ENCODE assay signal across 15 mouse cellular contexts in genomic region chr10:78722654-78723053, GRCm38 (mm10). TPM values are rescaled to one million over a fixed set of nuclear protein-coding genes. Genes with fewer than 3 reads are reported as not detected.
DNase-seq lines count a peak whose midpoint lies in the region.
"Had no signal": no experiment of that assay in that cellular context is flagged by ENCODE, and none has a peak within 500 bp of the region (broad histone marks: within the 10 kb centered on the region; RNA-seq: fewer than 3 reads in every experiment).

No protein-coding gene starts in this region.

- no peaks in the 10 kb centered on the region for H3K9me3 ChIP-seq in limb, embryonic 10.5 days (replicated peaks)
- H3K9me3 ChIP-seq: embryonic facial prominence, embryonic 13.5 days; heart, embryonic 15.5 days; intestine, embryonic 15.5 days; liver, embryonic 13.5 days had no signal

- no peak overlapping the region for H3K4me3 ChIP-seq in limb, embryonic 10.5 days
- H3K4me3 ChIP-seq: embryonic facial prominence, embryonic 13.5 days; heart, embryonic 15.5 days; intestine, embryonic 15.5 days; liver, embryonic 13.5 days had no signal

- H3K36me3 ChIP-seq in limb, embryonic 10.5 days, result no peaks in the 10 kb centered on the region
- H3K36me3 ChIP-seq: embryonic facial prominence, embryonic 13.5 days; heart, embryonic 15.5 days; intestine, embryonic 15.5 days; liver, embryonic 13.5 days had no signal

- WGBS in limb, embryonic 10.5 days, result 86% methylated on average over 2 of the region's 2 CpGs

- no peak overlapping the region for H3K27ac ChIP-seq in limb, embryonic 10.5 days
- H3K27ac ChIP-seq: embryonic facial prominence, embryonic 13.5 days; heart, embryonic 15.5 days; intestine, embryonic 15.5 days; liver, embryonic 13.5 days had no signal

- peaks cover 11% of the 10 kb centered on the region for H3K4me1 ChIP-seq in limb, embryonic 10.5 days
- H3K4me1 ChIP-seq: heart, embryonic 15.5 days; intestine, embryonic 15.5 days; liver, embryonic 13.5 days had no signal

- DNase-seq in cerebellum, postnatal 10 days, result peak; percentile 78 to 79
- no peak for DNase-seq in cerebellum, adult 9-11 months
- DNase-seq in left cerebral cortex, postnatal 14 days (ENCODE audit: low spot score in 2 of 2), result peak; percentile 51 to 74
- DNase-seq in left cerebral cortex, postnatal 36 days (ENCODE audit: low spot score in 2 of 2), result no peak
- DNase-seq in brain, embryonic 18.5 days (ENCODE audit: low read depth, low spot score), result peak; percentile 78
- DNase-seq in layer of hippocampus, postnatal 10 days (ENCODE audit: low spot score in 2 of 2), result peak; percentile 19 to 52
- DNase-seq in limb, embryonic 10.5 days (ENCODE audit: low spot score), result no peak
- DNase-seq in spleen, postnatal 4 days (ENCODE audit: low spot score in 2 of 2), result no peak
- DNase-seq: gastrocnemius, postnatal 14 days; liver, embryonic 13.5 days had no signal

- intact Hi-C loops in left cerebral cortex, postnatal 14 days (cut with DNase I), result no loop called here
- intact Hi-C loops in left cerebral cortex, postnatal 36 days (cut with DNase I), result no loop called here

- H3K27me3 ChIP-seq in limb, embryonic 10.5 days (ENCODE audit: low read depth, poor library complexity, severe bottlenecking), result no peaks in the 10 kb centered on the region
- H3K27me3 ChIP-seq: embryonic facial prominence, embryonic 13.5 days; heart, embryonic 15.5 days; intestine, embryonic 15.5 days; liver, embryonic 13.5 days had no signal

RNA-seq across cellular contexts. Expression of gene Casp14, which starts 4.6 kb away (rescaled TPM):
- total RNA-seq in left cerebral cortex, postnatal 14 days (2021), result not detected
- not detected for total RNA-seq in left cerebral cortex, postnatal 36 days (2021)
- total RNA-seq in layer of hippocampus, postnatal 10 days (2021), result not detected
- polyA plus RNA-seq in limb, embryonic 10.5 days (2016; fragmentation: Nextera tagmentation; extraction: Ambion mirVana), result 0.06 TPM in 1 of 2 replicates, not detected in the other
- total RNA-seq: gastrocnemius, postnatal 14 days; layer of hippocampus, postnatal 25 days had no signal
- polyA plus RNA-seq: heart, embryonic 15.5 days; liver, embryonic 13.5 days had no signal

RNA-seq across cellular contexts. Expression of gene Ccdc105, which starts 30.2 kb away (rescaled TPM):
- total RNA-seq in left cerebral cortex, postnatal 14 days (2021), result under 1 TPM; 0.46 to 0.51 TPM
- total RNA-seq in left cerebral cortex, postnatal 36 days (2021), result under 1 TPM; 0.61 to 0.79 TPM
- not detected for total RNA-seq in layer of hippocampus, postnatal 10 days (2021)
- polyA plus RNA-seq in limb, embryonic 10.5 days (2016; fragmentation: Nextera tagmentation; extraction: Ambion mirVana), result 0.14 and 0.20 TPM in 2 replicates
- total RNA-seq: gastrocnemius, postnatal 14 days had no signal
- polyA plus RNA-seq: heart, embryonic 15.5 days; liver, embryonic 13.5 days; stomach, embryonic 16.5 days had no signal

RNA-seq across cellular contexts. Expression of gene Slc1a6, which starts 57.6 kb away (rescaled TPM):
- 10 to 100 TPM; 13.2 to 13.4 TPM for total RNA-seq in left cerebral cortex, postnatal 14 days (2021)
- total RNA-seq in left cerebral cortex, postnatal 36 days (2021), result 10 to 100 TPM; 10.8 to 11.4 TPM
- 10 to 100 TPM; 16.1 to 17.3 TPM for total RNA-seq in layer of hippocampus, postnatal 10 days (2021)
- 0.49 and 1.1 TPM in 2 replicates for polyA plus RNA-seq in limb, embryonic 10.5 days (2016; fragmentation: Nextera tagmentation; extraction: Ambion mirVana)

Comparison
In these comparisons a context has a peak if more than half of its experiments do, and no peak if none do; other contexts are left out.
1. DNase-seq: peak in cerebellum, postnatal 10 days (2 of 2), left cerebral cortex, postnatal 14 days (2 of 2), brain, embryonic 18.5 days (single experiment) and layer of hippocampus, postnatal 10 days (2 of 2); none in cerebellum, adult 9-11 months (single experiment), left cerebral cortex, postnatal 36 days (0 of 2), limb, embryonic 10.5 days (single experiment) and spleen, postnatal 4 days (0 of 2).